Mouse (Mus musculus): ENCODE results near the gene Col26a1. TPM values are rescaled to one million over a fixed set of nuclear protein-coding genes. Genes with fewer than 3 reads are reported as not detected.

Col26a1 gene
- total and polyA plus RNA-seq, 3 experiments, result 0.72 TPM; not detected in 2

- peaks cover 2% of the 10 kb centered on the region for H3K9me3 ChIP-seq (replicated peaks; ENCODE audit: low read length)
- H3K27me3 ChIP-seq (replicated peaks), result peaks cover 10% of the 10 kb centered on the region
- TF ChIP-seq NRF1 (IDR thresholded peaks at IDR 0.05; ENCODE audit: low read depth, low read length) (no peak), MAX (IDR thresholded peaks at IDR 0.05; ENCODE audit: low read length) (peak; percentile 60; the same call in 1 of the 2 replicates), TCF12 (IDR thresholded peaks at IDR 0.05; ENCODE audit: low read depth, low read length) (peak; percentile 52; the same call in 1 of the 2 replicates), SMC3 (IDR thresholded peaks at IDR 0.05; ENCODE audit: low read depth, low read length) (no peak), KAT2A (IDR thresholded peaks at IDR 0.05; ENCODE audit: insufficient replicate concordance, low read length) (peak; percentile 88; the same call in 1 of the 2 replicates), HCFC1 (IDR thresholded peaks at IDR 0.05; ENCODE audit: low read depth, low read length) (peak; percentile 95), IRF4 (IDR thresholded peaks at IDR 0.05; ENCODE audit: low read depth, low read length) (peak; percentile 16), ELF1 (IDR thresholded peaks at IDR 0.05; ENCODE audit: low read depth, low read length) (peak; percentile 80), NELFE (IDR thresholded peaks at IDR 0.05; ENCODE audit: low read depth, low read length) (no peak), MYC (IDR thresholded peaks at IDR 0.05; ENCODE audit: low read depth, low read length) (0 out of 2 replicates have a peak, but pooled peaks have one; percentile 39), USF2 (conservative IDR thresholded peaks at IDR 0.05; ENCODE audit: low read depth, low read length) (no peak), E2F4 (IDR thresholded peaks at IDR 0.05; ENCODE audit: insufficient replicate concordance, low read depth, low read length) (no peak), MXI1 (IDR thresholded peaks at IDR 0.05; ENCODE audit: low read depth, low read length) (peak; percentile 62), ETS1 (conservative IDR thresholded peaks at IDR 0.05; ENCODE audit: low read depth, low read length) (no peak), MEF2A (IDR thresholded peaks at IDR 0.05; ENCODE audit: borderline replicate concordance, low read depth, low read length) (no peak), POLR2A (IDR thresholded peaks at IDR 0.05; ENCODE audit: low read depth, low read length) (peak; percentile 53; the same call in 1 of the 2 replicates)
- H3K27ac ChIP-seq (ENCODE audit: insufficient read depth, low read depth), result no peak overlapping the region
- no peaks in the 10 kb centered on the region for H3K79me2 ChIP-seq (replicated peaks; ENCODE audit: control insufficient read depth, extremely low read depth, insufficient read depth, poor library complexity, severe bottlenecking)
- DNase-seq (ENCODE audit: extremely low read depth), result peak; percentile 84
- H3K4me3 ChIP-seq (replicated peaks in 1 of 3; ENCODE audit: low read depth in 2 of 3, low read length in 2 of 3, poor library complexity in 1 of 3), result peak overlapping the region; percentile 54 to 70 (median 59)
- dilution Hi-C loops (cut with MboI; ENCODE audit: extremely low pct_ligation_motif_present, extremely low pct_unique_long_range_greater_than_20kb, low sequenced_read_pairs), result no loop called here
- H3K4me2 ChIP-seq (ENCODE audit: insufficient read depth, low read depth, poor library complexity, severe bottlenecking), result peak overlapping the region; percentile 65
- in situ Hi-C loops (cut with MboI; ENCODE audit: low pct_ligation_motif_present, low pct_unique_long_range_greater_than_20kb, low sequenced_read_pairs), result no loop called here
- peaks cover 0 to 9% of the 10 kb centered on the region in 2 experiments for H3K36me3 ChIP-seq (replicated peaks in 1 of 2; ENCODE audit: control insufficient read depth in 1 of 2, insufficient read depth in 1 of 2, low read length in 1 of 2)
- H3K9ac ChIP-seq (ENCODE audit: insufficient read depth, low read depth), result peak overlapping the region; percentile 61
- peaks cover 9 to 11% of the 10 kb centered on the region in 2 experiments for H3K4me1 ChIP-seq (ENCODE audit: control insufficient read depth in 1 of 2, insufficient read depth in 2 of 2)
Measured at GRCm38 (mm10) chr5:136918655-136919472, 35.9 kb upstream of the Col26a1 start.

GRCm38 (mm10) chr5:136917613-136918242, 34.7 kb upstream of the Col26a1 start:
- H3K4me1 ChIP-seq (ENCODE audit: control insufficient read depth in 1 of 2, insufficient read depth in 2 of 2), result peaks cover 6 to 8% of the 10 kb centered on the region in 2 experiments
- H3K36me3 ChIP-seq (replicated peaks in 1 of 2; ENCODE audit: control insufficient read depth in 1 of 2, insufficient read depth in 1 of 2, low read length in 1 of 2), result peaks cover 9 to 20% of the 10 kb centered on the region in 2 experiments
- H3K4me3 ChIP-seq (replicated peaks in 1 of 3; ENCODE audit: low read depth in 2 of 3, low read length in 2 of 3, poor library complexity in 1 of 3), result no peak overlapping the region
- in situ Hi-C loops (cut with MboI; ENCODE audit: low pct_ligation_motif_present, low pct_unique_long_range_greater_than_20kb, low sequenced_read_pairs), result no loop called here
- no peaks in the 10 kb centered on the region for H3K79me2 ChIP-seq (replicated peaks; ENCODE audit: control insufficient read depth, extremely low read depth, insufficient read depth, poor library complexity, severe bottlenecking)
- dilution Hi-C loops (cut with MboI; ENCODE audit: extremely low pct_ligation_motif_present, extremely low pct_unique_long_range_greater_than_20kb, low sequenced_read_pairs), result no loop called here
- TF ChIP-seq TCF12 (IDR thresholded peaks at IDR 0.05; ENCODE audit: low read depth, low read length), result no peak
- no peak for TF ChIP-seq KAT2A (IDR thresholded peaks at IDR 0.05; ENCODE audit: insufficient replicate concordance, low read length)
- no peak for TF ChIP-seq JUN (IDR thresholded peaks at IDR 0.05; ENCODE audit: insufficient read depth, low read depth, low read length)
- no peak for TF ChIP-seq MXI1 (IDR thresholded peaks at IDR 0.05; ENCODE audit: low read depth, low read length)
- TF ChIP-seq POLR2AphosphoS2 (IDR thresholded peaks at IDR 0.05; ENCODE audit: low read depth, low read length), result no peak
- no peak for TF ChIP-seq SMC3 (IDR thresholded peaks at IDR 0.05; ENCODE audit: low read depth, low read length)
- TF ChIP-seq ZMIZ1 (IDR thresholded peaks at IDR 0.05; ENCODE audit: low read depth, low read length), result no peak
- no peak for TF ChIP-seq UBTF (IDR thresholded peaks at IDR 0.05; ENCODE audit: low read depth, low read length)
- TF ChIP-seq EP300 (IDR thresholded peaks at IDR 0.05; ENCODE audit: low read length), result no peak
- no peak for TF ChIP-seq POLR2A (IDR thresholded peaks at IDR 0.05; ENCODE audit: low read depth, low read length)
- H3K27ac ChIP-seq (ENCODE audit: insufficient read depth, low read depth), result no peak overlapping the region
- H3K9ac ChIP-seq (ENCODE audit: insufficient read depth, low read depth), result no peak overlapping the region
- DNase-seq (ENCODE audit: extremely low read depth), result no peak
- H3K27me3 ChIP-seq (replicated peaks), result peaks cover 10% of the 10 kb centered on the region
- H3K9me3 ChIP-seq (replicated peaks; ENCODE audit: low read length), result peaks cover 2% of the 10 kb centered on the region
- no peak overlapping the region for H3K4me2 ChIP-seq (ENCODE audit: insufficient read depth, low read depth, poor library complexity, severe bottlenecking)
